Mouse (Mus musculus): ENCODE measurements around the gene Rnf182. TPM values are rescaled to one million over a fixed set of nuclear protein-coding genes. Genes with fewer than 3 reads are reported as not detected.

Rnf182 gene
- polyA plus RNA-seq, 1 experiment = not detected

DNA sequence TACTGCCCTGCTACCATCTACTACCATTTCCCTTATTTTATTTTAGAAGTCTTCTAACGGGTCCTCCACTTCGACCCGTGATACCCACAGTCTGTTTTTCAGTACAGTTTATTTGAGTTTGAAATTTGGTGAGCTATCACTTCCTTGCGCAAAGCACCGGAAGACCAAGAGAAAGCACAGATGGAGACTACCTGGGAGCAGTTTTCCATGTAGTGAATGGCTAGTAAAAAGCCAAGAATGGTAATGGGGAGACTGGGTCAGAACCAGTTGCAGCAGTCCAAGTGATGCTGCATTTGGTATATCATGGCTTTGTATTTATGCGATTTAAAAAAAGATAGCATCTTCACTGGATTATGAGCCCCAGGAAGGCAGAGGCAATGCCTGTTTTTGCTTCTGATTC lies 15.8 kb downstream of the Rnf182 start:
- Histone ChIP-seq H3K4me1 (ENCODE audit: control insufficient read depth) (no peaks in the 10 kb centered on the region), H3K9me3 (ENCODE audit: control insufficient read depth, low read length) (no peaks in the 10 kb centered on the region), H3K4me3 (replicated peaks) (no peak overlapping the region), H3K36me3 (ENCODE audit: control insufficient read depth) (no peaks in the 10 kb centered on the region), H3K27me3 (ENCODE audit: control insufficient read depth) (no peaks in the 10 kb centered on the region)
- TF ChIP-seq GATA1 (IDR thresholded peaks at IDR 0.05; ENCODE audit: low read length) (no peak), TAL1 (IDR thresholded peaks at IDR 0.05; ENCODE audit: low read length) (no peak)

DNA sequence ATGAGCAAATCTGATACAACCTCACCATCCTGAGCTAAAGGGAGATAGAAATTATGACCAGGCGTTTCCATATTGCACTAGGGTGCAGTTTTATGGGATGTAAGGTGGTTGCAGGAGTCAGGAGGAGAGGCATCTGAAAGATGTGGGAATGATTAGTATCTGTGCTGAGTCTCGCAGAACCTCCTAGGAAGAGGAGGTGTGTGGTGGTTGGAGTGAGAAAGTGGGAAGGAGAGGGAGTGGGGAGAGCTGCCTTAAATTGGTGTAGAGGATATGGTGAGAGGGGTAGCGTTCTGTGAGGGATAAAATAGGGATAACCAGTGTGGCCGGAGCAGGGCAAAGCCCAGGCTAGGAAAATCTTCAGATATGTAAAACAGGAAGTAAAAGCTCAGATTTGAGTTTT lies 17.5 kb downstream of the Rnf182 start:
- Histone ChIP-seq H3K27me3 (ENCODE audit: control insufficient read depth) (no peaks in the 10 kb centered on the region), H3K9me3 (ENCODE audit: control insufficient read depth, low read length) (no peaks in the 10 kb centered on the region), H3K36me3 (ENCODE audit: control insufficient read depth) (no peaks in the 10 kb centered on the region), H3K4me3 (replicated peaks) (no peak overlapping the region), H3K4me1 (ENCODE audit: control insufficient read depth) (no peaks in the 10 kb centered on the region)
- TF ChIP-seq TAL1 (IDR thresholded peaks at IDR 0.05; ENCODE audit: low read length) = no peak
- TF ChIP-seq GATA1 (IDR thresholded peaks at IDR 0.05; ENCODE audit: low read length) = no peak

DNA sequence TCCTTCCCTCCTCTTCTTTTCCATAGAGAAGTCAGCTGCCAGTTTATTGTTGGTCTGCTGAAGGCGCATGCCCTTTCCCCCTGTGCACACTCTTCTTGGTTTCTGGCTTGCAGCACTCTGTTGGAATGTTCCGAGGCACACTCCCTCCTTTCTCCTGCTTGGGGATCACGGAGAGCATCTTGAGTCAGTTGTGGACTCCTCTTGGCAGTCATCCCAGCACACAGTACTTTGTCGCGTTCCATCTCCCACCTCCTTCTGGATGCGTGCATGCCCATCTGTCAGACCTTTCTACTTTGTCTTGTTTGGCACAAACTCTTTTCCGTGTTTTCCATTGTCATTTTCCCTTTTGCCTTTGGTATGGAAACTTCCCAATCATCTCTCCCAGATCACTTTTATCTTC lies 22.2 kb downstream of the Rnf182 start:
- TF ChIP-seq TAL1 (IDR thresholded peaks at IDR 0.05; ENCODE audit: low read length) (no peak), GATA1 (IDR thresholded peaks at IDR 0.05; ENCODE audit: low read length) (no peak)

DNA sequence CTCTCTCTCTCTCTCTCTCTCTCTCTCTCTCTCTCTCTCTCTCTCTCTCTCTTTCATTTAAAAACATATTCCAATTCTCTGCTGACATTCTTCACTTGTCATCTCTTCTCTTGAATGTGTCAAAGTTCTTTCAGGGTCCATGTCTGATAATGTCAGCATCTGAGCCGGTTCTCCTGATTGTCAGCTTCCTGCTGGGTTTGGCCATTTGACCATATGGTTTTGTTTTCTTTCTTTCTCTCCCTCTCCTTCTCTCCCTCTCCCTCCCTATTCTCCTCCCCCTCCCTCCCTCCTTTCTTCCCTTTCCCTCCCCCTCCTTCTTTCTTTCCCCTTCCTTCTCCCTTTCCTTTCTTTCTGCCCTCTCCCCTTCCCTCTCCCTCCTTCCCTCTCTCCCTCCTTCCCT lies 29.5 kb downstream of the Rnf182 start:
- H3K9me3 ChIP-seq (ENCODE audit: control insufficient read depth, low read length) = no peaks in the 10 kb centered on the region
- no peaks in the 10 kb centered on the region for H3K4me1 ChIP-seq (ENCODE audit: control insufficient read depth)
- H3K27me3 ChIP-seq (ENCODE audit: control insufficient read depth) = no peaks in the 10 kb centered on the region
- no peak overlapping the region for H3K4me3 ChIP-seq (replicated peaks)
- TF ChIP-seq GATA1 (IDR thresholded peaks at IDR 0.05; ENCODE audit: low read length) (no peak), TAL1 (IDR thresholded peaks at IDR 0.05; ENCODE audit: low read length) (no peak)
- H3K36me3 ChIP-seq (ENCODE audit: control insufficient read depth) = no peaks in the 10 kb centered on the region

More for the DNA sequence above, 22.2 kb downstream of the Rnf182 start:
- no peaks in the 10 kb centered on the region for H3K27me3 ChIP-seq (ENCODE audit: control insufficient read depth)
- H3K4me1 ChIP-seq (ENCODE audit: control insufficient read depth) = no peaks in the 10 kb centered on the region
- H3K36me3 ChIP-seq (ENCODE audit: control insufficient read depth) = no peaks in the 10 kb centered on the region
- H3K9me3 ChIP-seq (ENCODE audit: control insufficient read depth, low read length) = no peaks in the 10 kb centered on the region
- H3K4me3 ChIP-seq (replicated peaks) = no peak overlapping the region

DNA sequence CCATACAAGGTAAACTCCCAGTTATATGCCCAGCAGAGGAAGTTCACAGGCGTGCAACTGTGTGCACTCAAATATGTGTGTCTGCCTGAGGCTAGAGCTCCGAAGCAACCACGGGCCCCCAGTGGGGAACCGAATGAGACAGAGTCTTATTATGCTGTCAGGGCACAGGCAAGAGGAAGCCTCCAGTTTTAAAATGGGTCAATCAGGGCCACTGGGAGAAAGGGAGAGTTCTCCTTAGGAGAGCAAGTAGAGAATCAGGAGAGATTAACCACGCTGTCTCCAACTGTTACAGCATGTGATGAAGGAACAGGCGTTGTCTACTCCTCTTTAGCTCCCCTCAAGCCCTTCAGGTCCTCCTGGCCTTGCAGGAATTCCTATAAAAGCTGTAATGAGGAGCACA lies 33.0 kb downstream of the Rnf182 start:
- Histone ChIP-seq H3K9me3 (ENCODE audit: control insufficient read depth, low read length) (no peaks in the 10 kb centered on the region), H3K4me3 (replicated peaks) (no peak overlapping the region), H3K36me3 (ENCODE audit: control insufficient read depth) (no peaks in the 10 kb centered on the region), H3K4me1 (ENCODE audit: control insufficient read depth) (no peaks in the 10 kb centered on the region), H3K27me3 (ENCODE audit: control insufficient read depth) (no peaks in the 10 kb centered on the region)
- no peak for TF ChIP-seq TAL1 (IDR thresholded peaks at IDR 0.05; ENCODE audit: low read length)

DNA sequence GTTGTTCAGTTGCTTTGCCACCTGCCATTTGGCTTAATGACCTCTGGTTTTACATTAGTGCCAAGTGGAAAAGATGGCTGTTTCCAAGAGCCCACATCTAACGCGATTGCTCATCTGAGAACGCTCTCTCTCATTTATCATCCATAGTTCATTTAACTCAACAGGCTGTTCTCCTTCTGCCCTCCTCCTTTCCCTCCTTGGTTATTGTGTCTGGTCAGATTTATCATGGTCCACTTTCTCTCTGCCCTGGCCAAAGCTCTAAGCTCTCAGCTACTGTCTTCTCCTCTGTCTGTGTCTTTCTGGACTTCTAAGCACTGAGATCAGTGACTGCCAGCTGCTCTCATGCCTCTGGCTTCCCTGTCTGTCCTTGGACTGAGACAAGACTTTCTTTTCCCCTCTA lies 35.8 kb downstream of the Rnf182 start:
- Histone ChIP-seq H3K27me3 (ENCODE audit: control insufficient read depth) (no peaks in the 10 kb centered on the region), H3K36me3 (ENCODE audit: control insufficient read depth) (no peaks in the 10 kb centered on the region), H3K4me1 (ENCODE audit: control insufficient read depth) (no peaks in the 10 kb centered on the region), H3K9me3 (ENCODE audit: control insufficient read depth, low read length) (no peaks in the 10 kb centered on the region), H3K4me3 (replicated peaks) (no peak overlapping the region)
- no peak for TF ChIP-seq GATA1 (IDR thresholded peaks at IDR 0.05; ENCODE audit: low read length)
- no peak for TF ChIP-seq TAL1 (IDR thresholded peaks at IDR 0.05; ENCODE audit: low read length)

DNA sequence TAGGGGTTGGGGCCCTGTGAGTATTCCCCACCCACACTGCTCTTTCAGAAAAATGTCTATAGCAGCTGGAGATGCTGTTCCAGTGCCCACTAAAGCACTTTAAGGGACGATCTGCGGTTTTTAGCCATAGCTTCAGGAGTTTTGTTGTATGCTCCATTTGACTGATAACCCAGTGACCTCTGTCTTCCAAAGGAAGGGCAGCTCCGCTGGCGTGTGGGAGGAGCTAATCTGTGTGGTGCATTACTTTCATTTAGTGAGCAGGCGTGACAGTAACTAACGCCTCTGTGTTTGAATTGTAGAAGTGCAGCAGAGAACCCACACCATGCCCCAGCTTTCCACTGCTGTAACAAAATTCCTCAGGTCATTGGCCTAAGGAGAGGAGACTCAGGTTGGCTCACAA lies 38.6 kb downstream of the Rnf182 start:
- Histone ChIP-seq H3K36me3 (ENCODE audit: control insufficient read depth) (no peaks in the 10 kb centered on the region), H3K27me3 (ENCODE audit: control insufficient read depth) (no peaks in the 10 kb centered on the region), H3K9me3 (ENCODE audit: control insufficient read depth, low read length) (no peaks in the 10 kb centered on the region), H3K4me3 (replicated peaks) (no peak overlapping the region), H3K4me1 (ENCODE audit: control insufficient read depth) (no peaks in the 10 kb centered on the region)
- no peak for TF ChIP-seq GATA1 (IDR thresholded peaks at IDR 0.05; ENCODE audit: low read length)
- TF ChIP-seq TAL1 (IDR thresholded peaks at IDR 0.05; ENCODE audit: low read length) = no peak

DNA sequence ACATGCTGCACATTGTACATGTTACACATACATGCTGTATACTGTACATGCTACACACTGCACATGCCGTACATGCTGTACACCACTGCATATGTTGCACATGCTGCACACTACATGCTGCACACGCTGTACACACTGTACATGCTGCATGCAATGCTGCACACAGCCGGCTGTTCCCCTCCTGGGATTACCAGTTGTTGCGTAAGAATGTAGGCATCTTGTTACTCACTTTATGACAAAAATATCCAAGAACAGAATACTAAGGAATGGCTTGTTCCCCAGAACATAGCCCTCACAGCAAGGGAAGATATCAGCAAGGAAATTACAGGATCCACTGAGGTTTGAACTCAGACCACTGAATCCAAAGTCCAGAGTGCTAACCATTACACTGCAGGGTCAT lies 47.7 kb downstream of the Rnf182 start:
- Histone ChIP-seq H3K36me3 (ENCODE audit: control insufficient read depth) (no peaks in the 10 kb centered on the region), H3K4me3 (replicated peaks) (no peak overlapping the region), H3K9me3 (ENCODE audit: control insufficient read depth, low read length) (peaks cover 13% of the 10 kb centered on the region), H3K4me1 (ENCODE audit: control insufficient read depth) (no peaks in the 10 kb centered on the region), H3K27me3 (ENCODE audit: control insufficient read depth) (no peaks in the 10 kb centered on the region; the same call in 1 of the 2 replicates)
- no peak for TF ChIP-seq TAL1 (IDR thresholded peaks at IDR 0.05; ENCODE audit: low read length)
- TF ChIP-seq GATA1 (IDR thresholded peaks at IDR 0.05; ENCODE audit: low read length) = no peak

DNA sequence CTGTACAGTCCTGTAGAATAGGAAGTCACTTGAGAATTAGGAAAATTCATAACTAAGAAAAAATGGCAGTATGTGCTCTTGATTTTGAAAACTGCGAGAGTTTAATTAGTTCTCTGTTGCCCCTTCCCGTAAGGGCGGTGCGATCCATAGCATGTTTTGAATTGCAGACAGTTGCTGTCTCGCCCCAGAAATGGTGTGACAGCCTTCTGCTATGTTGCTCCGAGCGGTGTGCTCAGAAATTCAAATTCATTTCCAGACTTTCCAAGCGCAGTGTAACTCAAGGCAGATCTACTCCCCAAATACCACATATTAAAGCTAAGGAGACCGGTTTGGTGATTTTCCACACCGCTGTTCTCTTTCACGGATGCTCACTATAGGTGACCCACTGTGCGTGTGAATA lies 50.6 kb downstream of the Rnf182 start:
- TF ChIP-seq TAL1 (IDR thresholded peaks at IDR 0.05; ENCODE audit: low read length) (no peak), GATA1 (IDR thresholded peaks at IDR 0.05; ENCODE audit: low read length) (no peak)
- Histone ChIP-seq H3K4me1 (ENCODE audit: control insufficient read depth) (no peaks in the 10 kb centered on the region), H3K36me3 (ENCODE audit: control insufficient read depth) (no peaks in the 10 kb centered on the region), H3K27me3 (ENCODE audit: control insufficient read depth) (no peaks in the 10 kb centered on the region; the same call in 1 of the 2 replicates), H3K4me3 (replicated peaks) (no peak overlapping the region), H3K9me3 (ENCODE audit: control insufficient read depth, low read length) (peaks cover 13% of the 10 kb centered on the region)

DNA sequence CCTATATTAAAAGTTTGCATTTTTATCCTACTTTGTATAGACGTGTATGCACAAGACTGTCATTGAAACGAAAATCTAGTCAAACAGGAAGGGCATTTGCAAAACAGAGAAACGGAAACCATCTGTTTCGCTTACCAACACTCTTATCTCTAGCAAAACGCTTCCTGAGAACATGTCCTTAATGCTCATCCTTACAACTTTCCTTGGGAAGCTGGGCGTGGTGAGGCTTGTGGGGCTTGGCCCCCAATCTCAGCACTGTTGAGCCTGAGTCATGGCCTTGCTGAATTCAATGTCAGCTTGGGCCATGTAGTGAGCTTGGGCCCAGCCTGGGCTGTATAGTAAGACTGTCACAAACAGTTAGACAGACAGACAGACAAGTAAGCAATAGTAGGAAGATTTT lies 51.4 kb downstream of the Rnf182 start:
- H3K27me3 ChIP-seq (ENCODE audit: control insufficient read depth) = no peaks in the 10 kb centered on the region; the same call in 1 of the 2 replicates
- peaks cover 13% of the 10 kb centered on the region for H3K9me3 ChIP-seq (ENCODE audit: control insufficient read depth, low read length)
- H3K4me3 ChIP-seq (replicated peaks) = no peak overlapping the region
- TF ChIP-seq GATA1 (IDR thresholded peaks at IDR 0.05; ENCODE audit: low read length) = no peak
- H3K36me3 ChIP-seq (ENCODE audit: control insufficient read depth) = no peaks in the 10 kb centered on the region
- no peaks in the 10 kb centered on the region for H3K4me1 ChIP-seq (ENCODE audit: control insufficient read depth)
